Mouse (Mus musculus) ES-Bruce4 (cell line): ENCODE data around the gene Cavin4. TPM values are rescaled to one million over a fixed set of nuclear protein-coding genes. Genes with fewer than 3 reads are reported as not detected.
"Not testable (repeated sequence)": the region's sequence is repeated elsewhere in the genome, so short reads cannot be mapped to it uniquely, and the experiment has no call there.

Experiments used
- H3K27ac ChIP-seq: 2 replicates; pipeline ENCODE4 v1.5.1; 2012; ENCODE audit warnings: low read length, inconsistent platforms; ENCODE audit not compliant: insufficient read depth
- H3K27me3 ChIP-seq: 2 replicates; pipeline ENCODE4 v1.6.1; 2012; ENCODE audit warnings: mild to moderate bottlenecking, low read length, inconsistent platforms; ENCODE audit not compliant: control insufficient read depth, poor library complexity, insufficient read depth, severe bottlenecking
- H3K36me3 ChIP-seq: 2 replicates; pipeline ENCODE4 v1.6.1; 2012; ENCODE audit warnings: inconsistent platforms, mild to moderate bottlenecking, low read length, moderate library complexity; ENCODE audit not compliant: control insufficient read depth, poor library complexity, insufficient read depth, severe bottlenecking
- H3K4me1 ChIP-seq: one replicate; pipeline ENCODE4 v1.8.1; 2011; ENCODE audit warnings: low read length; ENCODE audit not compliant: control insufficient read depth, insufficient read depth
- H3K4me3 ChIP-seq: 2 replicates; pipeline ENCODE4 v1.5.1; 2011; ENCODE audit warnings: low read depth, mild to moderate bottlenecking, low read length
- H3K9ac ChIP-seq: 2 replicates; pipeline ENCODE4 v1.6.1; 2012; ENCODE audit warnings: low read depth, mild to moderate bottlenecking, inconsistent platforms; ENCODE audit not compliant: poor library complexity, severe bottlenecking
- H3K9me3 ChIP-seq: replicated peaks from 2 replicates; pipeline ENCODE4 v1.6.1; 2012; ENCODE audit warnings: mild to moderate bottlenecking, low read length, inconsistent platforms; ENCODE audit not compliant: control insufficient read depth, poor library complexity, insufficient read depth, severe bottlenecking
- CTCF ChIP-seq: IDR thresholded peaks from one replicate; pipeline ENCODE4 v1.8.1; 2011; ENCODE audit warnings: low read depth, low read length
- EP300 ChIP-seq: IDR thresholded peaks from 2 replicates; pipeline ENCODE4 v1.6.1; 2011; ENCODE audit warnings: low read depth, low read length; ENCODE audit not compliant: insufficient read depth
- POLR2A ChIP-seq: IDR thresholded peaks from one replicate; pipeline ENCODE4 v1.8.1; 2011; ENCODE audit warnings: low read length; ENCODE audit not compliant: insufficient read depth
- polyA plus RNA-seq: library from polyadenylated mRNA; stranded (reverse); fragments of >200 nt; gene quantifications from 2 replicates; pipeline ENCODE4 v1.2.4, GENCODE M21; 2011; ENCODE audit warnings: low read depth; ENCODE audit not compliant: missing spikeins, insufficient read depth, insufficient read length

Cavin4 gene
- polyA plus RNA-seq, 1 experiment = 4.7 TPM

DNA sequence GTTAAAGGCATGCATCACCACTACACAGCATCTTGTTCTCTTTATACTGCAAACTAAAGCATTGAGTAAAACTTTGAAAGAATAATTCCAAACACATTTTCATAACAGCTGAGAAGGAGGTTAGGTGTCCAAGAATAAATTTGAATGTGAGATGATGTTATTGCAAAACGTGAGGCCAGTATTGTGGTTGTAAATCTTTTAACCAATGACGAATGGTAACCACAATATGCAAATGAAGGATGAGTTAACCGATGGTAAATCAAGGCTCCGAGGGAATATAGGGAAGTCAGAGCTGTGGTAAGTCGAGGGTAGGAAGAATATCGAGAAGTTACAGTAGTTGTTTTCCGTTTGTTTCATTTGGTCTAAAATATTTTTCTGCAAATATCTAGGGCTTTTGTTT is 11.1 kb downstream of the Cavin4 start:
- H3K36me3 ChIP-seq = peaks cover 11% of the 10 kb centered on the region
- no peaks in the 10 kb centered on the region for H3K4me1 ChIP-seq
- no peaks in the 10 kb centered on the region for H3K27me3 ChIP-seq
- TF ChIP-seq EP300 (no peak), POLR2A (no peak), CTCF (no peak)
- no peak overlapping the region for H3K4me3 ChIP-seq
- H3K9me3 ChIP-seq = no peaks in the 10 kb centered on the region
- no peak overlapping the region for H3K27ac ChIP-seq
- no peak overlapping the region for H3K9ac ChIP-seq

DNA sequence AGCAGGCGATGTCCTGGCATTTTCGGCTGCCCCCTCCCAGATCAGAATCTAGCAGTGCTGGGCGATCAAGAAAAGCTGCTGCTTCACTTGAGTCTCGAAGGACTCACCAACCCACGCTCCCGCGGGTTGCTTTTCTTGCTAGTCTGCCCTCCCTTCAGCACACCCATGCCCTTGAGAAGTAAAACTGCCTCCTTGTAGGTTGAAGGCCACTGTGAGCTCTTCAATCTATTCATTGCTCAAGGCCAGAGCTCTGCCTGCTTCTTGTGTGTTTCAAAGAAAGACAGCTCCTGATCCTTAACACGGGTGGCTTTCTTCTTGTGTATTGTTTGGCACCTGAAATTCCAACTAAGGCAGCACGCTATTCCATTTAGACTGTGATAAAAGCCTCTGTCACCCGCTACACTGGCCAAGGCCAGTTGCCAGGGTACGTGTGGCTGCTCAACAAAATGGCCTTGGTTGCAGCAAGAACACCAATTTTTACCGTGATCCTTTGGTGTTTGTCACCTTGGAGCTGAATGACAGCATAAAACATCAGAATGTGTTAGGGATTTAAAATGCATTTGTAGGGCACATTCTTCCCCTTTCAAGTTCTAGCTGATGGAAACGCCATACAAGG is 13.4 kb downstream of the Cavin4 start:
- TF ChIP-seq EP300 = no peak
- TF ChIP-seq CTCF = no peak
- TF ChIP-seq POLR2A = no peak
- H3K4me1 ChIP-seq = peaks cover 2% of the 10 kb centered on the region
- no peak overlapping the region for H3K4me3 ChIP-seq
- no peak overlapping the region for H3K9ac ChIP-seq
- peaks cover 11% of the 10 kb centered on the region for H3K36me3 ChIP-seq
- no peak overlapping the region for H3K27ac ChIP-seq
- H3K27me3 ChIP-seq = no peaks in the 10 kb centered on the region
- H3K9me3 ChIP-seq = no peaks in the 10 kb centered on the region

DNA sequence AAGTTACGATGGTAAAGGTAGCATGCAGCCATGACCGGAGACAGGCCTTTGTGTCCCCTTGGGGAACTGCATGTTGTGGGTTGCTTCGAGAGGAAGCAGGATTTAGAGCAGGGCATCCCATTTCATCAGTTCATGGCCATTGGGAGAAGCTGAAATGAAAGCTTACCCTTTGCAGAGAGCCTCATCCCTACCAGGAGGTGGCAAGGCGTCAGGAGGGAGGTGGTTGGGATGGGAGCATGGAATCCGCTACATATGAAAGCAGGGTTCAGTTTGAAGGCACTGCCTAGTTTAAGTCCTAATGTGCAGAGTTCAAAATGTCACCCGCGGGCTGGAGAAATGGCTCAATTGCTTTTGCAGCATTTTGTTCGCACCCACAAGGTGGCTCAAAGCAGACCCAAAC is 14.0 kb downstream of the Cavin4 start:
- H3K9ac ChIP-seq = no peak overlapping the region
- no peaks in the 10 kb centered on the region for H3K27me3 ChIP-seq
- peaks cover 7% of the 10 kb centered on the region for H3K36me3 ChIP-seq
- H3K27ac ChIP-seq = no peak overlapping the region
- H3K4me3 ChIP-seq = no peak overlapping the region
- peaks cover 2% of the 10 kb centered on the region for H3K4me1 ChIP-seq
- no peaks in the 10 kb centered on the region for H3K9me3 ChIP-seq
- TF ChIP-seq EP300 = no peak
- no peak for TF ChIP-seq POLR2A
- TF ChIP-seq CTCF = no peak

DNA sequence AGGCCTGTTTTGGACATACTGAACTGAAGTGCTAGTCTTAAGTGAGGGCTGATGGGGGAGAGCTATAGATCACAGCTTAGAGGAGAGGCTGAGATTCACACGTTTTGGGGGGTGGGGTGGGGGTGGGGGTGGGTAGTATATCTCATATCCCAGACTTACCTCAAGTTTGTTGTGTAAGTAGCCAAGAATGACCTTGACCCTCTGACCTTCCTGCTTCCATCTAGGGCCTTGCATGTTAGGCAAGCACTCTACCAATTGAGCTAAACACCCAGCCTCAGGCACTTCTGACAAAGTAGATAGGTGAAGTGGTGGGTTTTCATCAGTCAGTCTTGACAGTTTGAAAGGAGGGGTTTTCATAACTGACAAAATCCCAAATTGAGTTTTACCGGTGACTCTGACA is 14.5 kb downstream of the Cavin4 start:
- Histone ChIP-seq H3K4me1 (peaks cover 2% of the 10 kb centered on the region), H3K4me3 (no peak overlapping the region), H3K9ac (no peak overlapping the region), H3K27me3 (no peaks in the 10 kb centered on the region), H3K27ac (no peak overlapping the region), H3K9me3 (no peaks in the 10 kb centered on the region), H3K36me3 (peaks cover 4% of the 10 kb centered on the region; the same call in 1 of the 2 replicates)
- TF ChIP-seq EP300 (no peak), POLR2A (no peak), CTCF (no peak)

DNA sequence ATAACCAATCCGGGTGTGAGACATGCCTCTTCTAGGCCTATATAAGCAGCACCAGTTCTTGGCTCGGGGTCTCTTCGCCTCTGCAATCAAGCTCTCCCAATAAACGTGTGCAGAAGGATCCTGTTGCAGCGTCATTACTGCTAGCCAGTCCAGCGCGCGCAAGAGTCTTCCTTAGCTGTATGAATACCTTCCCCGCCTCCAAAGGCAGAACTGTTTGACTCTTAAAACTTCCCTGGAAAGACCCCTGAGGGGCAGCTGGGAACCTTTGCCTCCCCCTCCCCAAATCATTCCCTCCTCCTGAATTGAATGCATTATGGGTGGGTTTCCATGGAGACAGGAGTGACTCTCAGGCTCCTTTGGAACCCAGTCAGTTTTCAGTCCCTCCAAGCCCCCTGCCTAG is 15.5 kb downstream of the Cavin4 start:
- Histone ChIP-seq H3K9me3 (peaks cover 5% of the 10 kb centered on the region; the same call in 1 of the 2 replicates), H3K27me3 (no peaks in the 10 kb centered on the region), H3K4me3 (no peak overlapping the region), H3K9ac (no peak overlapping the region), H3K4me1 (peaks cover 2% of the 10 kb centered on the region), H3K36me3 (peaks cover 4% of the 10 kb centered on the region; the same call in 1 of the 2 replicates), H3K27ac (no peak overlapping the region)
- no peak for TF ChIP-seq CTCF
- no peak for TF ChIP-seq POLR2A
- TF ChIP-seq EP300 = no peak

DNA sequence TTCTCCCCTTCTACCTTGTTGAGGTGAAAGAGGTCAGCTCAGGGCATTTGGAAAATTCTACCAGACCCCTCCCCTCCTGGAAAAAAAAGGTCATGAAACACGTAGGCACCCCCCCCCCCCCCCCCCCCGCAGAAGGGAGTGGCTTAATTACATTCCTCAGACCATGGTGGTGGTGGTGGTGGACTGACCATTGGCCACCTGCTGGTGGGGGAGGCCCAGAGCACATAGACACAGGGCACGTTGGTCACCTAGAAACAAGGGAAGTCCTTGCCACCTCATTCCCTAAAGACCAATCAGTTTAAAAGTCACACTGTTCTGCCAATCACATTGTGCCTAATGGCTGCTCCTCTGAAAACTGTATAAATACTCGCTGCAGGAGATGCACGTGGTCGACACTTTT is 16.4 kb downstream of the Cavin4 start:
- H3K36me3 ChIP-seq, H3K9me3 ChIP-seq, H3K27me3 ChIP-seq, H3K4me3 ChIP-seq, H3K9ac ChIP-seq, H3K4me1 ChIP-seq: not testable (repeated sequence)
- peak overlapping the region; percentile 84 for H3K27ac ChIP-seq
- TF ChIP-seq CTCF = peak; percentile 18
